Mouse (Mus musculus): ENCODE results near the gene Egln1. TPM values are rescaled to one million over a fixed set of nuclear protein-coding genes. Genes with fewer than 3 reads are reported as not detected.
A peak's percentile ranks its signal among the peaks of the same experiment; 100 is the strongest.

Gene Egln1
- total and polyA plus RNA-seq, 3 experiments: 47.1 to 55.0 TPM; not detected in 1

GRCm38 (mm10) chr8:124909936-124910335 lies 39.2 kb downstream of the Egln1 start:
- Histone ChIP-seq H3K4me1 (ENCODE audit: control insufficient read depth in 1 of 2, insufficient read depth in 2 of 2, low read length in 2 of 2) (peaks cover 0 to 13% of the 10 kb centered on the region in 2 experiments; a peak in 2 of 4 replicates), H3K4me3 (ENCODE audit: control insufficient read depth in 1 of 2, insufficient read depth in 1 of 2, low read depth in 2 of 2, low read length in 2 of 2) (no peak overlapping the region), H3K36me3 (ENCODE audit: control insufficient read depth in 1 of 2, insufficient read depth in 2 of 2, low read length in 2 of 2) (peaks cover 8 to 11% of the 10 kb centered on the region in 2 experiments), H3K27ac (ENCODE audit: control insufficient read depth, low read depth, low read length) (no peak overlapping the region), H3K9me3 (replicated peaks; ENCODE audit: insufficient read depth, low read length) (no peaks in the 10 kb centered on the region), H3K9ac (ENCODE audit: control insufficient read depth, low read depth, low read length, poor library complexity, severe bottlenecking) (no peak overlapping the region), H3K79me2 (ENCODE audit: control insufficient read depth, insufficient read depth, low read length, poor library complexity) (peaks cover 6% of the 10 kb centered on the region; the same call in 1 of the 2 replicates), H3K27me3 (ENCODE audit: control insufficient read depth in 1 of 2, insufficient read depth in 2 of 2, low read length in 2 of 2) (no peaks in the 10 kb centered on the region)
- no peak for DNase-seq (ENCODE audit: low read depth, low spot score)
- TF ChIP-seq TAL1 (IDR thresholded peaks at IDR 0.05; ENCODE audit: low read length) (no peak), SIN3A (IDR thresholded peaks at IDR 0.05; ENCODE audit: low read length) (no peak)

GRCm38 (mm10) chr8:124905482-124905881 lies 43.6 kb downstream of the Egln1 start:
- Histone ChIP-seq H3K4me3 (ENCODE audit: control insufficient read depth in 1 of 2, insufficient read depth in 1 of 2, low read depth in 2 of 2, low read length in 2 of 2) (no peak overlapping the region), H3K9ac (ENCODE audit: control insufficient read depth, low read depth, low read length, poor library complexity, severe bottlenecking) (no peak overlapping the region), H3K27ac (ENCODE audit: control insufficient read depth, low read depth, low read length) (no peak overlapping the region), H3K36me3 (ENCODE audit: control insufficient read depth in 1 of 2, insufficient read depth in 2 of 2, low read length in 2 of 2) (peaks cover 0 to 17% of the 10 kb centered on the region in 2 experiments; a peak in 3 of 4 replicates), H3K79me2 (ENCODE audit: control insufficient read depth, insufficient read depth, low read length, poor library complexity) (peaks cover 26% of the 10 kb centered on the region), H3K9me3 (replicated peaks; ENCODE audit: insufficient read depth, low read length) (no peaks in the 10 kb centered on the region), H3K27me3 (ENCODE audit: control insufficient read depth in 1 of 2, insufficient read depth in 2 of 2, low read length in 2 of 2) (no peaks in the 10 kb centered on the region), H3K4me1 (ENCODE audit: control insufficient read depth in 1 of 2, insufficient read depth in 2 of 2, low read length in 2 of 2) (no peaks in the 10 kb centered on the region)
- no peak for DNase-seq (ENCODE audit: low read depth, low spot score)
- TF ChIP-seq SMC3 (IDR thresholded peaks at IDR 0.05; ENCODE audit: low read depth, low read length): no peak

GRCm38 (mm10) chr8:124903198-124903597 lies 45.9 kb downstream of the Egln1 start:
- DNase-seq (ENCODE audit: low read depth, low spot score): no peak
- Histone ChIP-seq H3K36me3 (ENCODE audit: control insufficient read depth in 1 of 2, insufficient read depth in 2 of 2, low read length in 2 of 2) (peaks cover 13 to 24% of the 10 kb centered on the region in 2 experiments), H3K9ac (ENCODE audit: control insufficient read depth, low read depth, low read length, poor library complexity, severe bottlenecking) (no peak overlapping the region), H3K27ac (ENCODE audit: control insufficient read depth, low read depth, low read length) (no peak overlapping the region), H3K4me3 (ENCODE audit: control insufficient read depth in 1 of 2, insufficient read depth in 1 of 2, low read depth in 2 of 2, low read length in 2 of 2) (no peak overlapping the region), H3K4me1 (ENCODE audit: control insufficient read depth in 1 of 2, insufficient read depth in 2 of 2, low read length in 2 of 2) (peaks cover 0 to 10% of the 10 kb centered on the region in 2 experiments; a peak in 1 of 4 replicates), H3K79me2 (ENCODE audit: control insufficient read depth, insufficient read depth, low read length, poor library complexity) (peaks cover 41% of the 10 kb centered on the region), H3K9me3 (replicated peaks; ENCODE audit: insufficient read depth, low read length) (no peaks in the 10 kb centered on the region), H3K27me3 (ENCODE audit: control insufficient read depth in 1 of 2, insufficient read depth in 2 of 2, low read length in 2 of 2) (no peaks in the 10 kb centered on the region)
- TF ChIP-seq POLR2A (IDR thresholded peaks at IDR 0.05; ENCODE audit: control insufficient read depth in 1 of 2, insufficient read depth in 1 of 2, low read depth in 1 of 2, low read length in 2 of 2, poor library complexity in 1 of 2): peak in 1 of 2 experiments; percentile 12; a peak in 1 of 4 replicates
- TF ChIP-seq NELFE (IDR thresholded peaks at IDR 0.05; ENCODE audit: low read depth, low read length): no peak

DNA sequence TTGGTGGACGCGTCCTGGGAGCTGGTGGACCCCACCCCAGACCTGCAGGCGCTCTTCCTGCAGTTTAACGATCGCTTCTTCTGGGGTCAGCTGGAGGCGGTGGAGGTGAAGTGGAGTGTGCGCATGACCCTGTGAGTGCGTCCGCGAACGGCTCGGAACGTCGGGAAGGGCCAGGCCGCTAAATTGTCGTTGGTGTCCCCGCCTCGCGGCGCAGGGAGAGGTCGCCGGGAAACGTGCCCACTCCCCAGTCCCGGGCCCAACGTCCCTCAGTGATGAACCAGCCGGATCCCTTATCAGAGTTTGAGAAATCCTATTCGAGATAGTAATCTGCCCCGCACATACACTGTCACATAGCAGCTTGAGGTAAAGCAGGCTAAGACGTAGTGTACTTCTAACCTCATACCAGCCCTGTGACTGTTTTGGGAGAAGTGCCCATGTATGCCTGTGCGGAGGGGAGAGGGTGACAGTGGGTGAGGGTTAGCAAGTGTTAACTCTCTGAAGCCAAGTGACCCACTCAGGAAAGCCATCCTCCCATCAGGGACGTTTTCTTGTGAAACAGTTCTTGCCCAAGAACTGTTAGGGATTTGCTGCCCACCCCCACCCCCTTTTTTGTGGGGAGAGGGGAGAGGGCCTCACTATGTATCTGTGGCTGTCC lies 50.7 kb downstream of the Egln1 start:
- H3K36me3 ChIP-seq (ENCODE audit: control insufficient read depth in 1 of 2, insufficient read depth in 2 of 2, low read length in 2 of 2): peaks cover 21 to 29% of the 10 kb centered on the region in 2 experiments
- H3K79me2 ChIP-seq (ENCODE audit: control insufficient read depth, insufficient read depth, low read length, poor library complexity): peaks cover 70% of the 10 kb centered on the region
- H3K27ac ChIP-seq (ENCODE audit: control insufficient read depth, low read depth, low read length): peak overlapping the region; percentile 80
- peak; percentile 35 for DNase-seq (ENCODE audit: low read depth, low spot score)
- peak overlapping the region; percentile 99 for H3K9ac ChIP-seq (ENCODE audit: control insufficient read depth, low read depth, low read length, poor library complexity, severe bottlenecking)
- peak overlapping the region; percentile 92 to 98 for H3K4me3 ChIP-seq (ENCODE audit: control insufficient read depth in 1 of 2, insufficient read depth in 1 of 2, low read depth in 2 of 2, low read length in 2 of 2)
- no peaks in the 10 kb centered on the region for H3K9me3 ChIP-seq (replicated peaks; ENCODE audit: insufficient read depth, low read length)
- no peaks in the 10 kb centered on the region for H3K27me3 ChIP-seq (ENCODE audit: control insufficient read depth in 1 of 2, insufficient read depth in 2 of 2, low read length in 2 of 2)
- H3K4me1 ChIP-seq (ENCODE audit: control insufficient read depth in 1 of 2, insufficient read depth in 2 of 2, low read length in 2 of 2): peaks cover 0 to 19% of the 10 kb centered on the region in 2 experiments; a peak in 3 of 4 replicates
- TF ChIP-seq MAZ (IDR thresholded peaks at IDR 0.05; ENCODE audit: low read depth, low read length): no peak
- no peak for TF ChIP-seq ZNF384 (IDR thresholded peaks at IDR 0.05; ENCODE audit: low read depth, low read length)
- no peak for TF ChIP-seq NRF1 (IDR thresholded peaks at IDR 0.05; ENCODE audit: insufficient read depth, low read depth, low read length, poor library complexity, severe bottlenecking)
- 0 out of 2 replicates have a peak, but pooled peaks have one; percentile 77 for TF ChIP-seq CHD1 (IDR thresholded peaks at IDR 0.05; ENCODE audit: low read depth, low read length)
- no peak for TF ChIP-seq HCFC1 (IDR thresholded peaks at IDR 0.05; ENCODE audit: low read depth, low read length)
- peak; percentile 18; the same call in 1 of the 2 replicates for TF ChIP-seq GATA1 (IDR thresholded peaks at IDR 0.05; ENCODE audit: low read depth, low read length)
- TF ChIP-seq TCF12 (IDR thresholded peaks at IDR 0.05; ENCODE audit: low read depth, low read length): no peak
- no peak for TF ChIP-seq JUND (IDR thresholded peaks at IDR 0.05; ENCODE audit: low read depth, low read length)
- TF ChIP-seq TAL1 (IDR thresholded peaks at IDR 0.05; ENCODE audit: low read length): no peak
- TF ChIP-seq TBP (IDR thresholded peaks at IDR 0.05; ENCODE audit: low read depth, low read length): no peak
- TF ChIP-seq GABPA (IDR thresholded peaks at IDR 0.05; ENCODE audit: low read depth, low read length): no peak
- no peak for TF ChIP-seq USF1 (IDR thresholded peaks at IDR 0.05; ENCODE audit: low read depth, low read length)
- TF ChIP-seq EP300 (IDR thresholded peaks at IDR 0.05; ENCODE audit: low read depth in 1 of 2, low read length in 2 of 2): no peak
- TF ChIP-seq E2F4 (IDR thresholded peaks at IDR 0.05; ENCODE audit: borderline replicate concordance, low read depth, low read length): no peak
- TF ChIP-seq RCOR1 (IDR thresholded peaks at IDR 0.05; ENCODE audit: low read depth, low read length): no peak
- no peak for TF ChIP-seq POLR2A (IDR thresholded peaks at IDR 0.05; ENCODE audit: control insufficient read depth in 1 of 2, insufficient read depth in 1 of 2, low read depth in 1 of 2, low read length in 2 of 2, poor library complexity in 1 of 2)
